Mouse (Mus musculus): ENCODE results near the gene Npy4r.

DNA sequence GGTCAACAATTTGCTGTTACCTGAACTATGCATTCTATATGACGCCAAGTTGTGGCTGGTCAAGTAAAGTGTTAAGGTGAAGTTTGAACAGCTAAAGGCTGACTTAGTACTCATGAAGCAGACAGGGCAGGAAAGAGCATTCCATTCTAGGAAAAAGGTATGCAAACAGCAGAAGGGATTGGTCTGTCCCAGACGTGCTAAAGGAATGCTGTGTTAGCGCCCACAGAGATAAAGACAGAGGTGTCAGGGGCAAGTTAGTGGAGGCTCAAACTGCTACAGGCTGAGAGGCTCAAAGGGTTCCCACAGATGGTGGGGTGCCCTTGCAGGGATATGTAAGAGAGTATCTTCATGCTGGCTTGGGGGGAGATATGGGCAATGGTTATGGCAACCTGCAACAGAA, 48.4 kb downstream of the Npy4r start:
- TF ChIP-seq CTCF (IDR thresholded peaks at IDR 0.05; ENCODE audit: low read depth): no peak
- no peak for TF ChIP-seq EP300 (IDR thresholded peaks at IDR 0.05; ENCODE audit: low read depth)
